Mouse (Mus musculus): ENCODE results near the gene Rhox3h.
"Not testable (repeated sequence)": the region's sequence is repeated elsewhere in the genome, so short reads cannot be mapped to it uniquely, and the experiment has no call there.

Gene Rhox3h

DNA sequence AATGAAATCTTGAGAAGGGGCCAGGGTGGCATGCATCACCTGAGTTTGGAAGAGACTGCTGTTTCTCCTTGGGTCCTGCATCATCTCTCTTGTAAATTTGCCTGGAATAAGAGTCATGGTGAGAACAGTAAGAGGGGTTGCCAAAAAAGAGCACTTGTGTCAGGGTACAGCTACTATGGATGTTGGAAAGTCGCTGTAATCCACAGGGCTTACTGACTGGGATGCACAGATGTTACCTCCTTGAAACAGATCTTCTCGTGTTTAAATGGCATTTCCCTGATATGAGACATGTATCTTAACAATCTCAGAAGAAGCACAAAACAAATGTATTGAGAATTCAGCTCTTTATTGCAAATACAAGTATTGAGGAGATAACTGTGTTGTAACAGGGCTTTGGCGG lies at the start of gene Rhox3h:
Rhox3h (minus strand) TSS at position 101 of the 400 bp plus-strand sequence.
- not testable (repeated sequence) for DNase-seq

GRCm38 (mm10) chrX:37701821-37702387 lies 33.3 kb upstream of the Rhox3h start:
- DNase-seq, result no peak

DNA sequence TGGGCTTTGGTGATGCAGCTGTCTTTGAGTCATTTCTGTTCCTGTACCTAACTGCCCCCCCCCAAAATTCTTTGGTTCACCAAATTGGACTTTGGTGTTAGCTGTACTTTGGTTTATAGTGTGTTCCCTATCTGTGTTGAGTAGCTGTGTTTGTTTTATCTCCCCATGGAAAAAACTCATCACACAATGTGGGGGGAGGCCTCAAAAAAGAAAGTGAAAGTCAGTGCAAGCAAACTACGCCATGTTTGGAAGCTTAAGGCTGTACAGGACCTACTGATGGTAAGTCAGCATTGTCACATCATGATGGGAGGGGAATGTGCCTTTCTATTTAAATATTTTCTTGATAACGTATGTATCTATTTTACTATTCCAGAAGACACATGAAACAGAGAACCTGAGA lies 23.7 kb upstream of the Rhox3h start:
- DNase-seq, result no peak

DNA sequence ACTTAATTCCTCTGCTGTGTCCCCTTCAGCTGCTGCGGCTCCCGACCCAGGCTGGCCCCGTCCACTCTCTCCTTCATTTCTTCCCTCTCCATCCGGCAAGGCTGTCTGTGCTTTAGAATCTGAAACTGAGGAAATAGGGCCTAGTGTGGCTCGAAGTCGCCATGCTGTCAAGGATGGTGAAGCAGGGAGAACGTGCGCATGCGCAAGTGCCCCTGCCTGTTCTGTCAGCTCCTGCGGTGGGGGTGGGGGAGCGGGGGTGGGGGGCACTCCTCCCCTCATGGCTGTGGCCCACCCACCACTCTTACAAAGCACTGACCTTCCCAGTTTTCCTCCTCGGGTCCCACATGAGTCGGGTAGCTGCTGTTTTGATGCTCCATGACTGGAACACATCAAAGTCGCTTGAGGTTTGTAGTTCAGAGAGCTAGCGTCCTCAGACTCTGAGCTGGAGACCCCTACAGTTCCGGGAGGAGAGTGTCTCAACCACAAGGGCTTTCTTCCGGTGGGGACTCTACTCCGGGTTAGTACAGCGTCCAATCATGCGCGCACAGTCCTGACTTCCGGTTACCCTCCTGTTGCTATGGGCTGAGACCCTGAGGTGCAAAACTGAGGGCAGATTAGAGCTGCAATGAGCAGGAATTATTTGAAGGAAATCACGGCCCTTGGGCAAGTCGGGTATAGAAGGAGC lies 14.6 kb upstream of the Rhox3h start:
- DNase-seq, result no peak

DNA sequence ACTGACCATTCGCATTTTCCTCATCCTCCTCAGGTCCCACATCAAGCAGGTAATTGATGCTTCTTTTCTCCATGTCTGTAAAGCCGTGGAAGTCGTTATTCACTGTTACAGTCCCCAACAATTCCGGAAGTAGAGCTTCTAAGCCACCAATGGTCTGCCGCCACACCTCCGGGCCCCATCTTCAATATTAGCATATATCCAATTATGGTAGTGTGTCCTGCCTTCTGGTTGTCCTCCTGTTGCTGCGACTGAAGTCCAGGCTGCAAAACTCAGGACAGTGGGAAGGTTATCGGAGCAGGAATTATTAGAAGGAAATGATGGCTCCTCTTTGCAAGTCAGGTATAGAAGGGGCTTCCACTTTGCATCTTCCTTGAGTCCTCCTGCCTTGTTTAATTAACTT lies 4.6 kb upstream of the Rhox3h start, which contains the start of gene Rhox2h:
Rhox2h (minus strand) TSS at position 101 of the 400 bp plus-strand sequence.
- DNase-seq, result not testable (repeated sequence)

DNA sequence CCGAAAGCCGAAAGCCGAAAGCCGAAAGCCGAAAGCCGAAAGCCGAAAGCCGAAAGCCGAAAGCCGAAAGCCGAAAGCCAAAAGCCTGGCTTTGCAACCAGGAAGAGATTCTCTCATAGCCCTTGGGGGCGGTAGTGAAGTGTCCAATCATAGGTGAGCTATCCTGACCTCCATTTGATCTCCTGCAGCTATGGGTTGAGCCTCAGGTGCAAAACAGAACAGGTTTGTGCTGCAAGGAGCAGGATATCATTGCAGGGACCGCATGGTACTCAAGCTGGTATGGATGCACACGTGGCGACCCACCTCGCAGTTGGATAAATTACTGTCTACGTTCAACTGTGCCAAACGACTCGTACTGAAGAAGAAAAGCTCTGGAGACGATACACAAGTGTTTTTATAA lies 17.3 kb downstream of the Rhox3h start, which contains the start of gene Rhox4g:
Rhox4g (minus strand) TSS at position 101 of the 400 bp plus-strand sequence.
- not testable (repeated sequence) for DNase-seq

- DNase-seq, result not testable (repeated sequence)
Observed at GRCm38 (mm10) chrX:37643370-37643769, 25.2 kb downstream of the Rhox3h start, which contains the start of gene Rhox2g. Gene Rhox2g (minus strand): TSS chrX:37643470.

DNA sequence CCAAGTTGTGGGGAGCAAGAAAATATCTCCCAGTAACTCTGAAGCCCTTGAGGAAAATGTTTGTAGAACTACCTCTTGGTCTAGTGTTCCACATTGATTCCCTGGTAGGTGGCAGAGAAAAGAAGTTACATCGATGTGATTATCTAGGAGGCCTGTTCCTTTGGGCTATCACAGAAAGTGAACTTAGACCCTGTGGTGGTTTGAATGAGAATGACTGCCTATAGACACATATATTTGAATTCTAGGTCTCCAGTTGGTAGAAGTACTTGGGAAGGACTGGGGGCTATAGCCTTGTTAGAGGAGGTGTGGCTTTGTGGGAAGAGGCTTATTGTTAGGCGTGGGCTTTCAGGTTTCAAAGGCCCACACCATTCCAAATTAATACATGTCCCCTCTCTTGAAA lies 40.1 kb downstream of the Rhox3h start, which contains the start of gene Rhox3g:
Rhox3g (minus strand) TSS at position 101 of the 400 bp plus-strand sequence.
- DNase-seq, result not testable (repeated sequence)

Data from heart, adult 11 months (tissue).